20 mouse cellular contexts compared by ENCODE assay signal in the genomic region with DNA sequence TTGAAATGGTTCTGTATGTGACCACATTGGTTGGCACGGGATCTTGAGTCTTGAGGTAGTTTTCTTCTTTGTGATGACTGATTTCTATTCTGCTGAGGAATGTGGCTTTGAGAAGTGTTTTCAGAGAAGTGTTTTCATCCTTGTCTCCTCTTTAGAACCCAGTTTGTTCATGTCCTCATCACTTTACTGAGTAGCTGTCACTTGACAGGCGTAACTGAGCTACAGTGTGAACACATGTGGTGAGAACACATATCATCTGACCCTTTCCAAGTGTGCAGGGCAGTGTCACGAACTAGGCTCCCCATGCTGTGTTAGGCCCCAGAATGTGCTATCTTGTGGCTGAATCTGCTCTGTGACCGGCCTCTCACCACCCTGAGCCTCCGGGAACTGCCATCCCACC.
DNase-seq lines count a peak whose midpoint lies in the region; ATAC-seq and TF ChIP-seq lines count a peak whose summit lies in the region.
"Had no signal": no experiment of that assay in that cellular context is flagged by ENCODE, and none has a peak within 500 bp of the region (broad histone marks: within the 10 kb centered on the region; RNA-seq: fewer than 3 reads in every experiment).

No protein-coding gene starts in this region.

- no peak overlapping the region for H3K4me3 ChIP-seq in limb, embryonic 15.5 days
- no peak overlapping the region for H3K4me3 ChIP-seq in limb, embryonic 10.5 days
- no peak overlapping the region for H3K4me3 ChIP-seq in lung, postnatal 0 days (ENCODE audit: low read depth, low read length)
- H3K4me3 ChIP-seq in embryonic facial prominence, embryonic 15.5 days (replicated peaks): no peak overlapping the region
- H3K4me3 ChIP-seq in forebrain, embryonic 10.5 days: no peak overlapping the region
- H3K4me3 ChIP-seq: heart, embryonic 15.5 days; hindbrain, embryonic 13.5 days had no signal

- H3K36me3 ChIP-seq in limb, embryonic 15.5 days: no peaks in the 10 kb centered on the region
- no peaks in the 10 kb centered on the region for H3K36me3 ChIP-seq in limb, embryonic 10.5 days
- no peaks in the 10 kb centered on the region for H3K36me3 ChIP-seq in lung, postnatal 0 days (ENCODE audit: insufficient read depth, low read length)
- no peaks in the 10 kb centered on the region for H3K36me3 ChIP-seq in embryonic facial prominence, embryonic 15.5 days
- no peaks in the 10 kb centered on the region for H3K36me3 ChIP-seq in forebrain, embryonic 10.5 days (replicated peaks)
- H3K36me3 ChIP-seq: heart, embryonic 15.5 days; hindbrain, embryonic 13.5 days had no signal

- peak; percentile 79 for TF ChIP-seq EP300 in lung, postnatal 0 days (IDR thresholded peaks at IDR 0.05)

- no peak for DNase-seq in limb, embryonic 10.5 days (ENCODE audit: low spot score)
- DNase-seq in lung, postnatal 0 days (ENCODE audit: low spot score): peak; percentile 89
- no peak for DNase-seq in lung, postnatal 4 days
- no peak for DNase-seq in left cerebral cortex, adult 11 months (ENCODE audit: low spot score)
- DNase-seq in forebrain, embryonic 10.5 days (ENCODE audit: extremely low spot score, low spot score): no peak
- DNase-seq: adrenal gland, postnatal 14 days; cerebellum, adult 18-20 months; cerebellum, adult 9-11 months; cerebellum, postnatal 36 days; heart, adult 18-20 months; heart, postnatal 14 days had no signal

- 85% methylated on average over 5 of the region's 5 CpGs for WGBS in limb, embryonic 15.5 days
- 84% methylated on average over 5 of the region's 5 CpGs for WGBS in limb, embryonic 10.5 days
- 49% methylated on average over 5 of the region's 5 CpGs for WGBS in lung, postnatal 0 days
- 69% methylated on average over 5 of the region's 5 CpGs for WGBS in embryonic facial prominence, embryonic 15.5 days
- 82% methylated on average over 5 of the region's 5 CpGs for WGBS in forebrain, embryonic 10.5 days

- H3K9ac ChIP-seq in limb, embryonic 15.5 days: no peak overlapping the region
- no peak overlapping the region for H3K9ac ChIP-seq in lung, postnatal 0 days (replicated peaks; ENCODE audit: low read depth)
- no peak overlapping the region for H3K9ac ChIP-seq in embryonic facial prominence, embryonic 15.5 days
- H3K9ac ChIP-seq: heart, embryonic 15.5 days; hindbrain, embryonic 13.5 days had no signal

- no peak for ATAC-seq in limb, embryonic 15.5 days (ENCODE audit: insufficient number of reproducible peaks, low FRiP score, low TSS enrichment, low read depth)
- peak; percentile 84 for ATAC-seq in lung, postnatal 0 days
- ATAC-seq in embryonic facial prominence, embryonic 15.5 days (ENCODE audit: insufficient number of reproducible peaks, low FRiP score, low TSS enrichment, low read depth): no peak
- ATAC-seq: activated CD4-positive, CD25-positive, alpha-beta regulatory T cell, adult 4 months; forebrain, embryonic 14.5 days; hindbrain, postnatal 0 days; Patski had no signal

- H3K4me2 ChIP-seq in limb, embryonic 15.5 days: no peak overlapping the region
- no peak overlapping the region for H3K4me2 ChIP-seq in lung, postnatal 0 days (replicated peaks; ENCODE audit: low read depth, low read length)
- no peak overlapping the region for H3K4me2 ChIP-seq in embryonic facial prominence, embryonic 15.5 days (replicated peaks)
- H3K4me2 ChIP-seq: heart, embryonic 11.5 days; heart, embryonic 15.5 days; hindbrain, embryonic 13.5 days had no signal

- H3K4me1 ChIP-seq in limb, embryonic 15.5 days: peaks cover 15% of the 10 kb centered on the region
- 0 out of 2 replicates have a peak, but pooled peaks cover 6% of the 10 kb centered on the region for H3K4me1 ChIP-seq in limb, embryonic 10.5 days
- no peaks in the 10 kb centered on the region for H3K4me1 ChIP-seq in lung, postnatal 0 days (ENCODE audit: insufficient read depth, low read depth, low read length)
- peaks cover 15% of the 10 kb centered on the region for H3K4me1 ChIP-seq in embryonic facial prominence, embryonic 15.5 days
- H3K4me1 ChIP-seq in forebrain, embryonic 10.5 days: peaks cover 19% of the 10 kb centered on the region
- H3K4me1 ChIP-seq: heart, embryonic 15.5 days had no signal

- 0 out of 2 replicates have a peak overlapping the region, but pooled peaks have one; percentile 14 for H3K27ac ChIP-seq in limb, embryonic 15.5 days
- H3K27ac ChIP-seq in limb, embryonic 10.5 days: no peak overlapping the region
- H3K27ac ChIP-seq in lung, postnatal 0 days (ENCODE audit: low read length): no peak overlapping the region
- H3K27ac ChIP-seq in embryonic facial prominence, embryonic 15.5 days (replicated peaks): peak overlapping the region; percentile 49; the same call in 1 of the 2 replicates
- no peak overlapping the region for H3K27ac ChIP-seq in forebrain, embryonic 10.5 days
- H3K27ac ChIP-seq: heart, embryonic 15.5 days; hindbrain, embryonic 13.5 days; hindbrain, postnatal 0 days had no signal

- no peaks in the 10 kb centered on the region for H3K9me3 ChIP-seq in limb, embryonic 15.5 days
- no peaks in the 10 kb centered on the region for H3K9me3 ChIP-seq in limb, embryonic 10.5 days (replicated peaks)
- H3K9me3 ChIP-seq in lung, postnatal 0 days (ENCODE audit: low read length): no peaks in the 10 kb centered on the region
- no peaks in the 10 kb centered on the region for H3K9me3 ChIP-seq in embryonic facial prominence, embryonic 15.5 days (replicated peaks)
- no peaks in the 10 kb centered on the region for H3K9me3 ChIP-seq in forebrain, embryonic 10.5 days
- H3K9me3 ChIP-seq: heart, embryonic 15.5 days; hindbrain, embryonic 13.5 days had no signal

- H3K27me3 ChIP-seq in limb, embryonic 15.5 days: no peaks in the 10 kb centered on the region
- H3K27me3 ChIP-seq in limb, embryonic 10.5 days (ENCODE audit: low read depth, poor library complexity, severe bottlenecking): no peaks in the 10 kb centered on the region
- no peaks in the 10 kb centered on the region for H3K27me3 ChIP-seq in lung, postnatal 0 days (replicated peaks; ENCODE audit: insufficient read depth, low read length)
- 0 out of 2 replicates have a peak, but pooled peaks cover under 1% of the 10 kb centered on the region for H3K27me3 ChIP-seq in embryonic facial prominence, embryonic 15.5 days
- peaks cover 14% of the 10 kb centered on the region; the same call in 1 of the 2 replicates for H3K27me3 ChIP-seq in forebrain, embryonic 10.5 days (ENCODE audit: poor library complexity, severe bottlenecking)
- H3K27me3 ChIP-seq: hindbrain, embryonic 13.5 days; Patski had no signal

- TF ChIP-seq CTCF in lung, postnatal 0 days (IDR thresholded peaks at IDR 0.05): no peak

Comparison
In these comparisons a context has a peak if more than half of its experiments do, and no peak if none do; other contexts are left out.
1. H3K27ac ChIP-seq: peak in limb, embryonic 15.5 days (single experiment) and embryonic facial prominence, embryonic 15.5 days (single experiment); none in limb, embryonic 10.5 days (single experiment), lung, postnatal 0 days (single experiment) and forebrain, embryonic 10.5 days (single experiment).